Mouse (Mus musculus): ENCODE measurements around the gene Cd160. TPM values are rescaled to one million over a fixed set of nuclear protein-coding genes. Genes with fewer than 3 reads are reported as not detected.

Gene Cd160
- polyA plus RNA-seq, 1 experiment from 2014 or later = 0.13 TPM

GRCm38 (mm10) chr3:96755935-96756334 lies 73.2 kb downstream of the Cd160 start:
- Histone ChIP-seq H3K27me3 (no peaks in the 10 kb centered on the region), H3K9me3 (no peaks in the 10 kb centered on the region), H3K27ac (no peak overlapping the region), H3K4me2 (no peak overlapping the region), H3K4me3 (no peak overlapping the region), H3K4me1 (no peaks in the 10 kb centered on the region), H3K9ac (no peak overlapping the region), H3K36me3 (peaks cover 9% of the 10 kb centered on the region)
- no peak for ATAC-seq (ENCODE audit: insufficient number of reproducible peaks, insufficient read depth, low FRiP score, low TSS enrichment, low read depth)
- whole genome bisulfite sequencing = 85% methylated on average over 1 of the region's 1 CpGs

Other genes starting within 250 kb of the Cd160 start
- 53.7 and 56.7 TPM in 2 replicates for gene Polr3gl, start 235.2 kb downstream of the Cd160 start, polyA plus RNA-seq (2015; fragmentation: Nextera tagmentation; extraction: Ambion mirVana)
- 3.1 and 3.2 TPM in 2 replicates for gene Ankrd34a, start 232.7 kb downstream of the Cd160 start, polyA plus RNA-seq (2015; fragmentation: Nextera tagmentation; extraction: Ambion mirVana)
- 8.8 and 9.3 TPM in 2 replicates for gene Lix1l, start 228.2 kb downstream of the Cd160 start, polyA plus RNA-seq (2015; fragmentation: Nextera tagmentation; extraction: Ambion mirVana)
- gene Rbm8a, start 199.4 kb downstream of the Cd160 start, polyA plus RNA-seq (2015; fragmentation: Nextera tagmentation; extraction: Ambion mirVana) = 148 and 157 TPM in 2 replicates
- gene Pex11b, start 194.0 kb downstream of the Cd160 start, polyA plus RNA-seq (2015; fragmentation: Nextera tagmentation; extraction: Ambion mirVana) = 63.5 and 66.8 TPM in 2 replicates
- gene Gm42957, start 193.9 kb downstream of the Cd160 start, polyA plus RNA-seq (2015; fragmentation: Nextera tagmentation; extraction: Ambion mirVana) = 0.22 and 0.58 TPM in 2 replicates
- gene Itga10, start 183.8 kb downstream of the Cd160 start, polyA plus RNA-seq (2015; fragmentation: Nextera tagmentation; extraction: Ambion mirVana) = 3.5 and 3.8 TPM in 2 replicates
- gene Ankrd35, start 159.2 kb downstream of the Cd160 start, polyA plus RNA-seq (2015; fragmentation: Nextera tagmentation; extraction: Ambion mirVana) = 1.3 and 2.1 TPM in 2 replicates
- 71.5 and 75.2 TPM in 2 replicates for gene Pias3, start 133.0 kb downstream of the Cd160 start, polyA plus RNA-seq (2015; fragmentation: Nextera tagmentation; extraction: Ambion mirVana)
- gene Nudt17, start 120.8 kb downstream of the Cd160 start, polyA plus RNA-seq (2015; fragmentation: Nextera tagmentation; extraction: Ambion mirVana) = 13.5 and 16.5 TPM in 2 replicates
- gene Polr3c, start 101.7 kb downstream of the Cd160 start, polyA plus RNA-seq (2015; fragmentation: Nextera tagmentation; extraction: Ambion mirVana) = 33.3 and 34.5 TPM in 2 replicates
- 47.9 and 53.1 TPM in 2 replicates for gene Rnf115, start 101.7 kb downstream of the Cd160 start, polyA plus RNA-seq (2015; fragmentation: Nextera tagmentation; extraction: Ambion mirVana)
- gene Pdzk1, start 67 bp downstream of the Cd160 start, polyA plus RNA-seq (2015; fragmentation: Nextera tagmentation; extraction: Ambion mirVana) = 0.85 TPM in 1 of 2 replicates, not detected in the other
- gene Gja5, start 75.3 kb upstream of the Cd160 start, polyA plus RNA-seq (2015; fragmentation: Nextera tagmentation; extraction: Ambion mirVana) = 9.7 and 10.6 TPM in 2 replicates
- gene Gpr89, start 76.0 kb upstream of the Cd160 start, polyA plus RNA-seq (2015; fragmentation: Nextera tagmentation; extraction: Ambion mirVana) = 39.5 and 47.9 TPM in 2 replicates
- gene Gja8, start 96.7 kb upstream of the Cd160 start, polyA plus RNA-seq (2015; fragmentation: Nextera tagmentation; extraction: Ambion mirVana) = not detected in 2 replicates

Data from embryonic facial prominence, embryonic 13.5 days (tissue).